Mouse (Mus musculus): ENCODE results near the gene Prm2. TPM values are rescaled to one million over a fixed set of nuclear protein-coding genes. Genes with fewer than 3 reads are reported as not detected.

Gene Prm2
- 0.26 TPM in 1 of 2 replicates, not detected in the other for polyA plus RNA-seq (2012; rRNA removed)

DNA sequence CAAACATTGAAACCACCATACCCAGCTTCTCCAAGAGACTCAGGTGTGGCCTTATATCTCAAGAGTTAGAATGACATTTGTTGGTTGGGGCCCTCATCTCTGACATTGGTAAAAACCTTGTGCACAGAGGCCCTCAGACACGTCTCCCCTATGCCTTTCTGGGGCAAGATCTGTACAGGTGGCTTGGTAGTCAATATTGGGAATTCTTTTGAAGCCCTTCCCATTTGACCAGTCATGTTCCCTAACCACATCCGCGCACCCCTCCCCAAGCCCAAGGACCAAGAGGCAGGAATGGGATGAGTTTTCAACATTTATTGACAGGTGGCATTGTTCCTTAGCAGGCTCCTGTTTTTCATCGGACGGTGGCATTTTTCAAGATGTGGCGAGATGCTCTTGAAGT, at the start of gene Prm2:
Gene Prm2 (minus strand): TSS at position 101 of the 400 bp plus-strand sequence.
- WGBS = 84% methylated on average over 6 of the region's 6 CpGs

DNA sequence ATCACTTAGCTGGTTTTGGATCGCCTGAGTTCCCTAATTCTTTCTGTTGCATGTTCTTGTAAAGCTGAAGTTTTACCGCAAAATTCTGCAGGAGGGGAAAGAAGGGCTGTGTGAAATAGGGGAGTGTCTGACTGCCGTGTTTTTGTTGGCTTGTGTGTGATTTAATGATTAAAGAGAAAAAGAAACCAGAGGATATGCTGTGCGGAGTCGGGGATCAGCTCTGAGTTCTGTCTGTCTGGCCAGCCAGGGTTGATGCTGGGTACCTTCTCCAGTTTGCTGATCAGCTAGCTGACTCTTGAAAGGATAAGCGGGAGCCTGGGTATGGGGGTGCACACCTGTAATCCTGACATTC, 48.4 kb upstream of the Prm2 start:
- 53% methylated on average over 6 of the region's 6 CpGs for WGBS
- no peak for DNase-seq (ENCODE audit: low read depth, low spot score)

More for the DNA sequence above, at the start of gene Prm2:
- DNase-seq (ENCODE audit: low read depth, low spot score) = no peak

DNA sequence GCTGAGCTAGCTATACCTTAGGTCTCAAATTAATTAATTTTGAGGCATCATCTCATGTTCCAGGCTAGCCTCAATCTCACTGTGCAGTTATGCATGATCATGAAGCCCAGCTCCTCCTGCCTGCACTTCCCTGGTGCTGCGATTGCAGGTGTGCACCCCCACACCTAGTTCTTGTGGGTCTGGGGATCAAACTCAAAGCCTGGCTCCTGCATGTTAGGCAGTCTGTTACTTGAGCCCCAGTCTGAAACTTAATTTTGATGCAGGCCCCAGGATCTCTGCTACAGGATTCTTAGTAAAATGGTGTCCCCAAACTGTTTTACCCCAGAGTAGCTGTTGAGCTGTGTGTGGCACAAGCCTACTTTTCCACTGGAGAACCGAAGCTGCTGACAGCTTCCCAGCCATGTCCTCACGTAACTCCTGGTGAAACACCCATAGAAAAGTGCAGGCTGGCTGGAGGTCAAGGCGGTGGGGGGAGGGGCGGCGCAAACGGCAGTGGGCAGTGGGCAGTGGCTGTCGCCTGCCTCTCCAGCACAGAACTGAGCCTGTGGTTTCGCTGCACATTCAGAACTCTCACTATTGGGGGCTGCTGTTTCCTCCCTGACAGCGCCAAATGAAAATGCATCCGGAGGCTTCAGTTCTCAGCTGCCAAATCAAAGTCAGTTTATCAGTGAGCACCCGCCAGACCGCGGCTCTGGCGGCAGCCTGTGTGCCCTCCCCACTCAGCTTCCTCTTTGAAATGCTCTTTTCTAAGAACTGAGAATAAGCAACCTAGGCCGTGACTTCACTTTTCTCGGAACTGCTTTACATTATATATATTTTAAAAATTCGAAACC, 47.8 kb upstream of the Prm2 start:
- no peak for DNase-seq (ENCODE audit: low read depth, low spot score)
- WGBS = 55% methylated on average over 18 of the region's 18 CpGs

DNA sequence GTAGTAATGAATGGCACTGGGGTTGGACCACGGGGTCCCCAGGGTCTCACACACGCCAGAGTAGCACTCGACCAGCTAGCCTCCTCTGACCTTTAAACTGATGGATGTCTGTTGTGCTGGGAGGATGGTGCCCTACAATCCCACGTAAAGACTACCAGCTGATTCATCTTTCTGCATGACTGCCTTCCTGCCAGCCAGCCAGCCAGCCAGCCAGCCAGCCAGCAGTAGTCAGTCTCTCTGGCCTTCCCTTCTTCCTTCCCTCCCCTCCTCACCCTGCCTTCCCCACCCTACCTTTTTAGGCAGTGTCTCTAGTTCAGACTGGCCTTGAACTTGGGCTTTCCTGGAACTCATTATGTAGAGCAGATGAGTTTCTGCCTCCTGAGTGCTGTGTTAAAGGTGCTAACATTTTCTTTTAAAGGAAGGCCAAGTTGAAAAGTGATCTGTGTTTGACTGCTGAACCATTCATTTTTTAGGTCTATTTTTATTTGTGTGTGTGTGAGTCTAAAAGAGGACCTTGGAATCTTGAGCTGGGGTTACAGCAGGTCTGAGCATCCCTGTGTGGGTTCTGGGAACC, 46.4 kb upstream of the Prm2 start:
- no peak for DNase-seq (ENCODE audit: low read depth, low spot score)
- 91% methylated on average over 4 of the region's 4 CpGs for WGBS

DNA sequence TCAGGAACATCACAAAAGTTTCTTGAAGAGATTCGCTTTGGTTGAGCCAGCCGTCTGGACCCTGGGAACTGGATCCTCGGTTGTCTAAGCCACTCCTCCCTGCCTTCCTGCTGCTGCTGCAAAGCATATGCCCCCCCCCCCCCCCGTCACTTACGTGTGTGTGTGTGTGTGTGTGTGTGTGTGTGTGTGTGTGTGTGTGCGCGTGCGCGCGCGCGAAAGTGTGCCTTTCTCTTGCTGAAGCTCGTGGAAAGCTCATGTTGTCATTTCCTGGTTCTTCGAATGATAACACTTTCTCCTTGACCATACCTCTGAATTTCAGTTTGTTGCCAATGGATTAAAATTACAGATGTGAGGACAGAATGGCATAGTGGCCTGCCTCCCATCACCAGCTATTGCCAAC, 44.1 kb upstream of the Prm2 start:
- DNase-seq (ENCODE audit: low read depth, low spot score) = no peak
- 91% methylated on average over 14 of the region's 14 CpGs for WGBS

DNA sequence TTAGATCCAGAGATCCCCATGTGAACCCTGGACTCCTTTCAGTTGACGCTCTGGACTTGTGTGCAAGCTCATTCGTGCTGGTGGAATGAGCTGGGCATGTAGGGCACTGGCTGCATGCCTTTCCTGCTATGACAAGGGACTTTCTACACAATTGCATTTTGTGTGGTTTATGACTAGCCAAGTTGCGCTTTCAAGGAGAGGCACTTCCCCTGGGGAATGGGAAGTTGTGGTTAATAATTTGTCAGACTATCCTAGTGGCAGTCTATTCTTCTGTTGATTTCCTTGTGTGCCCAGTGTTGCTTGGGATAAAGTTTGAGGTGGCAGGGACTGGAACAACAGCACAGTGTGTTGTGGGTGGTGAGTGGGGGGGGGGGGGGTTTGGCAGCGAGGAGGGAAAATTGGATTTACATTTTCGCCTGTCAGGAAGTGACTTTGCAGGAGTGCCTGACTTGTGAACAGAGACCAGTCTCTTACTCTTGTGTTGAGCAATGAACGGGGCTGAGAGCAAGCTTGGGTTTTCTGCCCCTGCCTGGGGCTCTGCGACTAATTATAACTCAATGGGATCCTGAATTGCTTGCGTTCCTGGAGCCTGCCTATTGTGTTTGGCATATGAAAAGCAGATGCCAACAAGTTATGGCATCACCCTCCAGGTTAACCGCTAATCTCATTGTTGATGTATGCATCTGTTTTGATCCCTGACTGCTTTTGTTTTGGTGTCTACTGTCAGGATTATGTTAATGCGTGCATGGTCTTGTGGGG, 42.7 kb upstream of the Prm2 start:
- WGBS = 25% methylated on average over 10 of the region's 10 CpGs
- DNase-seq (ENCODE audit: low read depth, low spot score) = peak; percentile 65

DNA sequence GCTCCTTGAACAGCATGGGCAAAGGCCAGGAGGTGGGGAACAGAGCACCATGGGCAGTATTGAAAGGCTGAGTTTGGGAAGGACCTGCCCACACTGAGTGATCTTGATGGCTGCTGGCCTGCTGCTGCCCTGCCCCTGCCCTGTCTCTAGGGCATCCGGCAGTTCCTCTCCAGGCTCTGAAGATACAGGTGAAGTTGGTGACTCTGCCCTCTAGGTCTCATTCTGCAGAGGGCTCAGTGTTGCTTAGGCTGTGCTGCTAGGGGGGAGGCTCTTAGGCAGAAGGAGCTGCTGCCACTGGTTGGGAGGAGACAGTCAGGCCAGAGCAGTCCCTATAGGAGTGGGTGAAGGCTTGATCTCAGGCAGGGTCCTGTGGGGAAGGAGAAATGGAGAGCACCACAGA, 42.0 kb upstream of the Prm2 start:
- 33% methylated on average over 1 of the region's 1 CpGs for WGBS

DNA sequence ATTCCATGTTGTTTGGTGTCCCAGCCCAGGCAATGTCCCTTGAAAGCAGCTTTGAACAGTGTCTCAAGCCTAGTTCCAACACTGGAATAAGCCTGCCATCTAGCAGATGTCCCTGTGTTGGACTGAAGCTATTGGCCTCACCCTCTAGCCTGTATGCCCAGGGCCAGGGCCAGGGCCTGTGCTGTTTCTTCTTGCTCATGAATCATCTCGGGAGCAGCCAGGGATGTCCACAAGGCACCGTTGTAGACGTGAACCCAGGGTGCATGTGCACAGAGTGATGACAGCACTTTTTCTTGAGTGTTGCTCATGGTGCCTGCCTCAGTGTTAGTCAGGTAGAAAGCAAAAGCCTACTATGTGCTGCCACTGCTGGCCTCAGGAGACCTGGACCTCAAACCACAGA, 41.3 kb upstream of the Prm2 start:
- no peak for DNase-seq (ENCODE audit: low read depth, low spot score)
- WGBS = 58% methylated on average over 3 of the region's 3 CpGs

More for the DNA sequence above, 42.0 kb upstream of the Prm2 start:
- DNase-seq (ENCODE audit: low read depth, low spot score) = no peak

DNA sequence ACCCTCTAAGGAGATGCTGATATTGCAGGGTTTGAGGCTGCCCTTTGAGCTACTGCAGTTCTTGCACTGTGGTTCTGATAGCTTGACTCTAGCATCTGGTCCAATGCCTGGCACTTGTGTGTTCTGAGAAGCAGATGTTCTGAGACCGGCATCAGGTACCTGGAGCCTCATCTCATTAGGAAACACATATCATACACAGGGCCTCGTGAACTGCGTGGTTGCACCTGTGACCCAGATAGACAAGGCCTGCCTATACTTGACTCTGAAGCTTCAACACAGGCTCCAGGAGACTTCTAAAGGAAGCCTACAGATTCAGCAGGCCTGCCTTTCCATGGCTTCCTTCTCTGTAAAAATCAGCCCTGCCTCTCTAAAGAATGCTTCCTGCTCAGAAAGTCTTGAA, 40.5 kb upstream of the Prm2 start:
- 79% methylated on average over 3 of the region's 3 CpGs for WGBS
- no peak for DNase-seq (ENCODE audit: low read depth, low spot score)

DNA sequence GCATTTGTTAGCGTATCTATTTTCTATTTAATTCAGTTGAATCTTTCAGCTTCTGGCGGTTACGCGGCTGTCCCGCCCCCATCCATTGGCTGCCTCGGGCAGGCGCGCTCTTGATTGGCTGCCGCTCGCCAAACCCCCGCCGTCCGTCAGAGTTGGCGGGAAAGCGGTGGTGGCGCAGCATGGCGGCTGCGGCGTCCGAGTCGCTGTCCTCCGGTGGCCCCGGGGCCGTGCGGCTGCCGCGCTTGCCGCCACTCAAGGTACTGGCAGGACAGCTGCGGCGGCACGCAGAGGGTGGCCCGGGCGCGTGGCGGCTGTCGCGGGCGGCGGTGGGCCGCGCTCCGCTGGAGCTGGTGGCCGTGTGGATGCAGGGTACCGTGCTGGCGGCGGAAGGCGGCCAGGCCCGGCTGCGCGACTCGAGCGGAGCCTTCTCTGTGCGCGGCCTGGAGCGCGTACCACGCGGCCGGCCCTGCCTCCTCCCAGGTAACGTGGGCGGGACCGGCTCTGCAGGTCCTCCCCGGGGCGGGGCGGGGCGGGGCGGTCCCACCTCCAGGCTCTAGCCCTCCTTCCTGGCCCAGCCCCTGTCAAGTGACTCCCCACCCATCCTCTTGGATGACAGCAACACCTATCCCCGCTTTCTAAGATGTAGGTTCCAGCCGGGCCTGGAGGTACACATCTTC, 39.1 kb upstream of the Prm2 start, which contains the start of gene Rmi2:
Gene Rmi2 (plus strand): TSS at position 149 of the 677 bp plus-strand sequence.
- WGBS = under 1% methylated on average over 69 of the region's 69 CpGs
- DNase-seq (ENCODE audit: low read depth, low spot score) = peak; percentile 57

DNA sequence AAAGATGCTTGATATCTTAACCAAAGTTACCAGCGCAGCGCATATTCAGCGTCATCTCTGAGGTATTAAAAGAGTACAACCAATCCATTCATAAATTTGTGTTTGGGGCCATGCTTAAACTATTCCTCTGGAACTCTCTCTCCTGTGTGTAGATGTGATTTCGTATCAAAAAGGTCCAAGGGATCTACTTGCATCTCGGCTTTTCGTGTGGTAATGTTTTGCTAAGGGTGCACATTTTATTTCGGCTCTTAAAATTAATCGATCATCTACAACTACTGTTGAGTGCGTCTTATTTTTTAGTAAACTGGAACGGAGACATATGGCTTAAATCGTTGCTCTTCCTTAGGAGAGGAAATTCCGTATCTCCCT, 38.6 kb upstream of the Prm2 start:
- 2% methylated on average over 12 of the region's 12 CpGs for WGBS
- DNase-seq (ENCODE audit: low read depth, low spot score) = no peak

DNA sequence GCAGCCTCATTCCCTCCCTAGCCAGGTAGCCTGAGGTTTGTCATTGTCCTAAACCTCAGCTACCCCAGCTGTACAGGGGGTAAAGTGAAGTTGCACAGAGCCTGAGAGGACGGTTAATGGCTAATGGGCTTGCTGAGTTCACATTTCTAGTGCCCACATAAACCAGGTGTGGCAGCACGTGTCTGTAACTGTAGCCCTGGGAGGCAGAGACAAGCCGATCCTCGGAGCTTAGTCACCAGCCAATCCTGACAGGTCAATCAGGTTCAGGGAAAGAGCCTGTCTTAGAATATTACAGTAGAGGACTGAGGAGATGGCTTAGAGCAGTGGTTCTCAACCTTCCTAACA, 32.5 kb upstream of the Prm2 start:
- 20% methylated on average over 4 of the region's 4 CpGs for WGBS
- DNase-seq (ENCODE audit: low read depth, low spot score) = no peak

DNA sequence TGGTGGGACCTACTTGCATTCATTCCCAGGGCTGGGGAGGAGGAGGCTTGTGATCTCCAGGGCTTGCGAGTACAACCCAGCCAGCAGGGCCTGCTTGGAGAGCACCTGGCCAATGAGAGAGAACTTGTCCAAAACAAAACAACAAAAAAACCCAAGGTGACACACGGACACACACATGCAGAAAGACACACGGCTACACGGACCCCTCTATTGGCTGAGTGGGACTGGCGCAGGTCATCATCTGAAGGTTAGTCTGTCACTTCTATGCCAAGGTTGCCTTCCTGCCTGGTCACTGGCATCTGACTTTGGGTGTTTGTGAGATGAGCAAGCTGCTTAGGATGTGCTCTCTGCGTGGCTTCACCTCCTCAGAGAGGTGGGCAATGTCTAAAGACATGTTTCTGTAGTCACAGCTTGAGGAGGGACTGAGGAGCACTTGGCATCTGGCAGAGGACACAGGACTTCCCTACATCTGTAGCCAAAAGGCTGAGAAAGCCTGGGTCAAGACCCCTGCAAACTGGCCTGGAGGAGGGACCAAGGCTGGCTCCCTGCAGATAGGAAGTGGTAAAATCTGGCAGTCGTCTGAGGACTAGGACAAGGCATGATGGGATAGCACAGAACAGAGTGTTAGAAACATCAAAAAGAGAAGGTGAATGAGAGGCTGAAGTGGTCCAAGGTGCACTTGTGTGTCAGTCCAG, 32.0 kb upstream of the Prm2 start:
- 82% methylated on average over 7 of the region's 7 CpGs for WGBS
- no peak for DNase-seq (ENCODE audit: low read depth, low spot score)

DNA sequence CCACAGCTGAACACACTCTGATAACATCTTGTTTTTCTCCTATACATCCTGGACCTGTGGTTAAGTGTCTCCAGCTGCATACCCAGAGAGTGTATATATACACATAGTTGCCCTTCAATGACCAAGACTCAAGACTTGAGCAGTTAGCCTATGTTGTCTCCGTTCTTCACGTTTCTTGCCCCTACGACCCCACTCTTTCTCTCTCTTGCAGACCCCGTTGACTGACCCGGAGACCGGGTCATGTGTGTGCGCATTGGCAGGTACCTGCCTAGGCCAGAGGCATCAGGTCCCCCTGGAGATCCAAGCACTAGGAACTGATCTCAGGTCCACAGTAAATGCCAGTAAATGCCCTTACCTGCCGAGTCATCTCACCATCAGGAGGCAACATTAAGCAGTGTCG, 31.3 kb upstream of the Prm2 start:
- WGBS = 92% methylated on average over 9 of the region's 9 CpGs
- DNase-seq (ENCODE audit: low read depth, low spot score) = no peak

DNA sequence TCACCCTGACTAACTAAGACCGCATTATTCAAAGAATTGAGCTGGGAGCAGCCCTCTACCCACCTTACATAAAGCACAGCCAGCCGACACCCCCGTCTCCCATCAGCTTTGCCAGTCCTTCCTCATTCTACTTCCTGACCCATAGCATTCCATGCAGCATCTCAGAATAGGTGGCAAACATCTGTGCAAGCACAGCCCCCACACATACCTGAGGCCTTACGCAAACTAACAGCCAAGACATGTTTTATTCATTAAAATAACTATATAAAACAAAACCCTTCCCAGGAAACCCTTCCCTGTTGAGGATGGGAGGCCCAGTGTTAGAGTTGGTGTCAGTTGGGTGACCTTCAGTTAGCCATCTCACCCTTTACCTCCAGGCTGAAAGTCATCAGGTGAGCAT, 29.9 kb upstream of the Prm2 start:
- 90% methylated on average over 4 of the region's 4 CpGs for WGBS

DNA sequence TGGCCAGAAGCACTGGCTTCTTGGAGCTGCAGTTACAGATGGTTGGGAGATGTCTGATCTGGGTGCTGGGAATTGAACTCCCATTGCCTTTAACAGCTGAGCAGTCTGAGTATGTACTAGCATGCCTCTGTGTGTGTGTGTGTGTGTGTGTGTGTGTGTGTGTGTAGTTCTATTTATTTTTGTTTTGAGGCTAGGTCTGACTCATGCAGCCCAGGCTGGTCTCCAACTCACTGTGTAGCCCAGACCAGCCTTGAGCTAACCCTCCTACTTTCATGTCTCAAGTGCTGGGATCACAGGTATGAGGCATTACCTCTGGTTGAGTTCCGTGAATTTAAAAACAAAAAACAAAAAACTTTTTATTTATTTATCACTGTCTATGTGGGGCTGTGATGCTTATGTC, 28.6 kb upstream of the Prm2 start:
- 88% methylated on average over 1 of the region's 1 CpGs for WGBS
- no peak for DNase-seq (ENCODE audit: low read depth, low spot score)

More for the DNA sequence above, 29.9 kb upstream of the Prm2 start:
- no peak for DNase-seq (ENCODE audit: low read depth, low spot score)

DNA sequence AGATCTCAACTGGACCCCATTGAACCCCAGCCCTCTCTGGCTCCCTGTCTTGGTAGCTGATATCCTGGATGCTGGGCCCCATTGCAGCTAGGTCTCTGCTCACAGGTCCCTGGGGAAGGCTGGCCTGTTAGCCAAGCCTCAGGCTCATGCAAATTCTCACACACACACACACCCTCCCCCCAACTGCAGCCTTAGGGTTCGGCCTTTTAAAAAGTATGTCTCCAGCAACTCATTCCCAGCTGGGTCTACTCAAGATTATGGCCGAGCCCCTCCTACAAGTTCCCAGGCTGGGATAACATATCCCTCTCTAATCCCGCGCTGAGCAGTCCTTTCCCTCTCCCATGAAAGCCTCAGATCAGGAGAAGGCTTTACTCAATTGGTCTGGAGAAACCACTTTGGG, 25.5 kb upstream of the Prm2 start:
- WGBS = 39% methylated on average over 4 of the region's 4 CpGs
- no peak for DNase-seq (ENCODE audit: low read depth, low spot score)

DNA sequence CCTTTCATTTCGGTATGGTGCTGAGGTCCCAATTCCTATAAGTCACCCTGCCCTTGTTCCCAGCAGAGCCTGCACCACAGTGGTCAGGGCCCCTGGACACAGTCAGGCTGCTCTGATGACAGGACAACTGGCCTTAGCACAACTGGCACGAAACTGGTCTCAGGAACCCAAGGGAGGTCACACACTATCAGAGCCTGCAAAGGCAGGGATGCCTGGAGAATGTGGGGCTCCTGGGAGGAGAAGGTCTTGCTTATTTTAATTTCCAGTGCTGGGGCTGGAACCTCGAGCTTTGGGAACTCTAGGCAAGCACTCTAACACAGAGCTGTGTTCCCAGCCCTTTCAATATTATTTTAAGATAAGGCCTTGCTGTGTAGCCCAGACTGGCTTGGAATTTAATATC, 24.0 kb upstream of the Prm2 start:
- DNase-seq (ENCODE audit: low read depth, low spot score) = no peak
- 87% methylated on average over 3 of the region's 3 CpGs for WGBS

DNA sequence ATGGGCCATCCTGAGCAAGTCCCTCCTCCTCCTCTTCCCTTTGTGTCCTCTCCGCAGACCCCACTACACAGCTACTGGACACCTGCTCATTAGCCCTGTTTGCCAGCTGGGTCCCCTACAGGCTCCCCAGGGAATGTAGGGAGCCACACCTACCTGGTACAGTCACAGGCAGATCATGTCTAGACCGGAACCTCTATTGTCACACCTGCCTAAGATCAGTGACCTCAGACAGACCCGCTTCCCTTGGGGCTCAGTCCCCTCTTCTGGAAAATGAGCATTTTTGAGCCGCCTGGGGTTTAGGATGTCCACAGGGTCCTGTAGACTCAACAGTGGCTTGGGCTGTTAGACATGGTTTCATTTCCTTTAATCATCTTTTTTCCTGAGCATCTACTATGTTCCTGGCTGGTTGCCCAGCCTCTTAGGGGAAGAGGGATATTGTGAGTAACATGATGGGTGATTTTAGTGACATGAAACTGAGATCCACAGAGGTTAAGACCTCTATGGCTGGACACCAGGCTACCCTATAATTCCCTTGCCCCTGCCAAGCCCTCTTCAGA, 22.7 kb upstream of the Prm2 start:
- DNase-seq (ENCODE audit: low read depth, low spot score) = no peak
- WGBS = 83% methylated on average over 4 of the region's 4 CpGs

Measured in large intestine, adult 2 months (tissue).